Mouse (Mus musculus) limb, embryonic 12.5 days (tissue): ENCODE results near the gene Tmem120a. TPM values are rescaled to one million over a fixed set of nuclear protein-coding genes. Genes with fewer than 3 reads are reported as not detected.

Experiments
- ATAC-seq: fragments of 200-750 bp; cut with Nextera tagmentation; 2 replicates; pipeline ENCODE4 v1.8.0; 2017; ENCODE audit warnings: low read depth, moderate TSS enrichment; ENCODE audit not compliant: insufficient number of reproducible peaks, insufficient read depth, low FRiP score, low TSS enrichment
- H3K27ac ChIP-seq: fragments of 300-500 bp; sonication (generic); 2 replicates; pipeline ENCODE4 v1.5.1; 2016; ENCODE audit warnings: mild to moderate bottlenecking, moderate library complexity
- H3K27me3 ChIP-seq: fragments of 300-500 bp; sonication (generic); 2 replicates; pipeline ENCODE4 v1.6.1; 2016; ENCODE audit warnings: mild to moderate bottlenecking, moderate library complexity
- H3K36me3 ChIP-seq: fragments of 300-500 bp; sonication (generic); 2 replicates; pipeline ENCODE4 v1.6.1; 2016; ENCODE audit warnings: mild to moderate bottlenecking, moderate library complexity
- H3K4me1 ChIP-seq: fragments of 300-500 bp; sonication (generic); replicated peaks from 2 replicates; pipeline ENCODE4 v1.6.1; 2016
- H3K4me2 ChIP-seq: fragments of 300-500 bp; sonication (generic); 2 replicates; pipeline ENCODE4 v1.6.1; 2016; ENCODE audit warnings: mild to moderate bottlenecking, moderate library complexity
- H3K4me3 ChIP-seq: fragments of 300-500 bp; sonication (generic); replicated peaks from 2 replicates; pipeline ENCODE4 v1.5.1; 2016; ENCODE audit warnings: mild to moderate bottlenecking
- H3K9ac ChIP-seq: fragments of 300-500 bp; sonication (generic); replicated peaks from 2 replicates; pipeline ENCODE4 v1.6.1; 2016; ENCODE audit warnings: mild to moderate bottlenecking, moderate library complexity
- H3K9me3 ChIP-seq: fragments of 300-500 bp; sonication (generic); 2 replicates; pipeline ENCODE4 v1.6.1; 2016; ENCODE audit warnings: mild to moderate bottlenecking, moderate library complexity
- WGBS: fragments of 180-500 bp; shearing (Covaris S2); methylation state at CpG from one replicate; pipeline ENCODE4 v1.1.7; 2016; 5-methylcytosine and 5-hydroxymethylcytosine counted together
- polyA plus RNA-seq: library from polyadenylated mRNA; unstranded; fragments of >200 nt; fragmentation: Nextera tagmentation; extraction: Ambion mirVana; gene quantifications from 2 replicates; pipeline ENCODE4 v1.2.1, GENCODE M21; 2016

The Tmem120a gene
- polyA plus RNA-seq, 1 experiment from 2014 or later, result 52.5 TPM

DNA sequence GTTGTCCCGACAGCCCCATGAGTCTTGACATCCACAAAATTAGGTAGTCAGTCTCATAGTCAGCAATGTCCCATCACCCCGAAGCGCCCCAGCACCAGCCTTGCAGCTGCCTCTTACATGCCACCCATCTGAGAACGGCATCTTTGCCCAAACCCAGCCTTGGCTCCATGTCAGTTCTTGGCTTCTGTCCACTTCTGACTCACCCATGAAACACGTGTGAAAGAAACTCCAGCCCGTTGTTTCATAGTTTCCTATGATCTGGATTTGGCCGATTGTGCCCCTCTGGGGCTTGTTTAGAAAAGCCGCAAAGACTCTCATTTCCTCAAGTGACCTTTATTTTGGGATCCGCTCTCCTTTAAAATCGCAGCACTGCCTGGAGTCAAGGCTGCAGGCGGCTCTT, 22.1 kb downstream of the Tmem120a start:
- Histone ChIP-seq H3K4me1 (peaks cover 52% of the 10 kb centered on the region), H3K4me2 (no peak overlapping the region), H3K27ac (no peak overlapping the region), H3K27me3 (no peaks in the 10 kb centered on the region), H3K9ac (no peak overlapping the region), H3K4me3 (no peak overlapping the region), H3K36me3 (peaks cover 24% of the 10 kb centered on the region), H3K9me3 (no peaks in the 10 kb centered on the region)
- 72% methylated on average over 11 of the region's 11 CpGs for WGBS
- no peak for ATAC-seq

DNA sequence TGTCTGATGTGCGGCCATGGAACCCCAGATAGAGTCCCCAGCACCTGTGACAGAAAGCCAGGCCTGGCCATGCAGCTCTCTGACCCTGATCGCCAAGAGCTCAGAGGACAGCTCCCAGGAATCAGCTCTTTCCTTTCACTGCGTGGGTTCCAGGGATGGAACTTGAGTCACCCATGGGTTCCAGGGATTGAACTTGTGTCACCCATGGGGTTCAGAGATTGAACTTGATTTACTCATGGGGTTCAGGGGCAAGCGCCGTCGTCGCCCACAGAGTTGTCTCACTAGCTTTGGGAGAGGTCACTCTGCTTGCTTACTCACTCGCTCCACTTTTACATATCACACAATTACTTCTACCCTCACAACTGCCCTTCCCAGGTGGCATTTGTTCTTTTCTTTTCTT, 23.2 kb downstream of the Tmem120a start:
- Histone ChIP-seq H3K9me3 (no peaks in the 10 kb centered on the region), H3K4me3 (no peak overlapping the region), H3K9ac (no peak overlapping the region), H3K36me3 (peaks cover 34% of the 10 kb centered on the region), H3K27ac (no peak overlapping the region), H3K27me3 (no peaks in the 10 kb centered on the region), H3K4me1 (peaks cover 42% of the 10 kb centered on the region), H3K4me2 (no peak overlapping the region)
- no peak for ATAC-seq
- WGBS, result 94% methylated on average over 8 of the region's 8 CpGs

DNA sequence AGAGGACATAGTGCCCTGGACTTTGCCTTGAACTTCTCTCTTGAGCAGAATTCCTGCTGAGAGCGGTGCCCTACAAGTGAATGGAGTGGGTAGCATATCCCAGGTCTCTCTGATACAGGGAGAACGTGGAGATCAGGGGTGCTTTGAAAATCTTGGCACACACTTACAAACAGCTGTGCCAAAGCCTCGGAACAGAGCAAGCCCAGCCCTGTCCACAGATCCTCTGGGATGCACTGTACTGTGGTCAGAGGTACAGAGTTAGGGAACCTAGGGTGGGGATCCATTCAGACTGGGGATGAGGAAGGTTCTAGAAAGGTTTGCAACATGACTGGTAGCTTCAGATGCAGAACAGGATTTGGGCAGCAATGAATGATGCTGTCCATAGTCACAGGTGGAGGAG, 24.1 kb downstream of the Tmem120a start:
- no peak overlapping the region for H3K27ac ChIP-seq
- no peak overlapping the region for H3K9ac ChIP-seq
- 83% methylated on average over 3 of the region's 3 CpGs for WGBS
- H3K27me3 ChIP-seq, result no peaks in the 10 kb centered on the region
- H3K4me2 ChIP-seq, result no peak overlapping the region
- H3K4me3 ChIP-seq, result no peak overlapping the region
- no peak for ATAC-seq
- peaks cover 43% of the 10 kb centered on the region for H3K36me3 ChIP-seq
- H3K4me1 ChIP-seq, result peaks cover 32% of the 10 kb centered on the region
- H3K9me3 ChIP-seq, result no peaks in the 10 kb centered on the region

DNA sequence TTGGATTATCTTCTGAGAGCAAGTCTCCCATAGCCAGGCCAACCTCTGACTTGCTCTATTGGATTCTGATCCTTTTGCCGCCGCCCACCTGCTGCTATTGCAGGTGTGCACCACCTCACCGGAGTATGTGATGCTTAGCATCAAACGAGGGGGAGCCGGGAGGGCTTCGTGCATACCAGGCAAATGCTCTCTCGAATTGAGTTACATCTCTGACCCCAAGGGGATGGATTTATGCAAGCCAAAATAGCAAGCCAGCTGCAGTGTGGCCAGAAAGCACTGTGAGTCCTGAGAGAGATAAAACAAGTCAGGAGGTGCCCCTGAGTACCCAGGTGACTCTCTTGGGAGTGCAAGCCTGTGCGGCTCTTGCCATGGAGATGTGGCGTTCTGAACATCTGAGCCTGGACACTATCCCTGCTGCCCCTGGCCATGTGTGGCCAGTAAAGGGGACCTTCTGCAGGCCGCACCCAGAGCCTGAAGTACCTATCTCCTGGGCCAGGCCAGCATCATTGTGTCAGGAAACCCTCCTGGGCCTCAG, 24.6 kb downstream of the Tmem120a start:
- peaks cover 28% of the 10 kb centered on the region for H3K4me1 ChIP-seq
- H3K4me3 ChIP-seq, result no peak overlapping the region
- no peak for ATAC-seq
- no peaks in the 10 kb centered on the region for H3K9me3 ChIP-seq
- H3K27me3 ChIP-seq, result no peaks in the 10 kb centered on the region
- H3K36me3 ChIP-seq, result peaks cover 43% of the 10 kb centered on the region
- WGBS, result 78% methylated on average over 10 of the region's 10 CpGs
- H3K9ac ChIP-seq, result 0 out of 2 replicates have a peak overlapping the region, but pooled peaks have one; percentile 12
- H3K27ac ChIP-seq, result no peak overlapping the region
- no peak overlapping the region for H3K4me2 ChIP-seq

DNA sequence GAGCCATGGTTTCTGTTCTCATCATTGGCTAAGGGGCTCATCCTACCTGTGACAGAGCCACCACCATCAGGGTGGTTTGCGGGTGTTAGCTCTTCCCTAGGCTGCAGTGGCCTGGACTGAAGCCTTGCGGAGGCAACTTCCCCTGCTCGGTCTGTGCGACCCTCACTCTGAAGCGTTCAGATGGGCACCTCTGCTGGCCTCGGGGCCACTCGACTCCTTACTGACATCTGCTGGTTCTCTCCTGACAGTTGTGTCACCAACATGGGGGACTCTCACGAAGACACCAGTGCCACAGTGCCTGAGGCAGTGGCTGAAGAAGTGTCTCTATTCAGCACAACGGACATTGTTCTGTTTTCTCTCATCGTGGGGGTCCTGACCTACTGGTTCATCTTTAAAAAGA, 28.6 kb downstream of the Tmem120a start:
- peaks cover 49% of the 10 kb centered on the region for H3K36me3 ChIP-seq
- H3K9ac ChIP-seq, result no peak overlapping the region
- H3K4me2 ChIP-seq, result no peak overlapping the region
- 62% methylated on average over 10 of the region's 10 CpGs for WGBS
- no peaks in the 10 kb centered on the region for H3K4me1 ChIP-seq
- no peak for ATAC-seq
- no peaks in the 10 kb centered on the region for H3K27me3 ChIP-seq
- H3K9me3 ChIP-seq, result no peaks in the 10 kb centered on the region
- H3K4me3 ChIP-seq, result no peak overlapping the region
- no peak overlapping the region for H3K27ac ChIP-seq

DNA sequence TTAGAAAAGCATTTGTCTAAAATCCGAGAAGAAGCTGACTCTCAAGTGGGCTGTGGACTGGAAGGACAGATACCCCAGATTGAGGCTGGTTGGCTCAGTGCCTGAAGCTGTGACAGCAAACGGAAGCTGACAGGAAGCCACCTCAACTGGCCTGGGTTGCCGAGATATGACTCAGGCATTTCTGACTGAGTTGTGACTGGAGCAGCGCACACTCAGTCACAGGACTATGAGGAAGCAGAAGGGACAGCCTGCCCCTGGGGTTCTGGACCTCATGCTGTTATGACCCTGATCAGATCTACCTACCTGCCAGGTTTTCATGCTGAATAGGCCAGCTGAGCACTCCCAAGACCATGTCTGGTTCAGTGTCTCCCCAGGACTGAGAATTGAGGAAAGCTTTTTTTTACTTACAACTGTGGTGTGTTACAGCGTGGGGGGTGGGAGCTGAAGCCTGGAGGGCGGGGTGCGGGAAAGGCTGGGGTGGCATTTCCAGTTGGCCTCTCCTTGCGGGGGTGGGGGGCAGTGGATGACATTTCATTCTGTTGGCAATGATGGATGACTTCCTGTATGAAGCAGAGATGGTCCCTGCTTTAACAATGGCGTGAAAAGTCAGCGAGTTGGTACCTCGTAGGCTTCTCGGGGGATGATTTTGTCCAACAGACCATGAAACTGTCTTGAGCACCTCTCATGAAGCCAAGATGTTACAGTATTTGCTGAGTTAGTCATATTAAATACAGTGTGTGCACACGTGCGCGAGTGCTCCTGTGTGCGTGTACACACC, 30.6 kb downstream of the Tmem120a start:
- Histone ChIP-seq H3K9ac (no peak overlapping the region), H3K4me2 (no peak overlapping the region), H3K27me3 (no peaks in the 10 kb centered on the region), H3K4me3 (no peak overlapping the region), H3K36me3 (peaks cover 49% of the 10 kb centered on the region), H3K4me1 (no peaks in the 10 kb centered on the region), H3K9me3 (no peaks in the 10 kb centered on the region), H3K27ac (no peak overlapping the region)
- ATAC-seq, result no peak
- WGBS, result 77% methylated on average over 16 of the region's 16 CpGs

DNA sequence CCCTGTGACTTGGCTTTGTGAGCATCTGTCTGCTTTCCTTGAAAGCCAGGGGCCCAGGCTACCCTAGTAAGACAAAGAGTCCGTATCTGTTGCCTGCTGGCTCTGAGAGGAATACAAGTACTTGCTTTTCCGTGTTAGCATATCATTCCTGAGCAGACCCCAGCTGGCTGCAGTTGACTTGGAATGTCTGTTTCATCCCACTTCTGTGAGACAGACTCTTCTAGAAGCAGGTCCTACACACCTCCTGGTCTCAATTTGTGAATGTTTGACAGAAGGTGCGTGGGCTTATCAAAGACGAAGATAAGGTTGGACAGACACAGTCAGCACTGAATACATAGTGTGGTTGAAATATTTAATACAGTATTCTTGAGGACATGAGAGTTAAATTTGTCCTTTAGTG, 31.4 kb downstream of the Tmem120a start:
- Histone ChIP-seq H3K4me1 (no peaks in the 10 kb centered on the region), H3K9me3 (no peaks in the 10 kb centered on the region), H3K27ac (no peak overlapping the region), H3K4me3 (no peak overlapping the region), H3K9ac (no peak overlapping the region), H3K27me3 (no peaks in the 10 kb centered on the region), H3K4me2 (no peak overlapping the region), H3K36me3 (peaks cover 47% of the 10 kb centered on the region)
- no peak for ATAC-seq
- WGBS, result 83% methylated on average over 4 of the region's 4 CpGs

DNA sequence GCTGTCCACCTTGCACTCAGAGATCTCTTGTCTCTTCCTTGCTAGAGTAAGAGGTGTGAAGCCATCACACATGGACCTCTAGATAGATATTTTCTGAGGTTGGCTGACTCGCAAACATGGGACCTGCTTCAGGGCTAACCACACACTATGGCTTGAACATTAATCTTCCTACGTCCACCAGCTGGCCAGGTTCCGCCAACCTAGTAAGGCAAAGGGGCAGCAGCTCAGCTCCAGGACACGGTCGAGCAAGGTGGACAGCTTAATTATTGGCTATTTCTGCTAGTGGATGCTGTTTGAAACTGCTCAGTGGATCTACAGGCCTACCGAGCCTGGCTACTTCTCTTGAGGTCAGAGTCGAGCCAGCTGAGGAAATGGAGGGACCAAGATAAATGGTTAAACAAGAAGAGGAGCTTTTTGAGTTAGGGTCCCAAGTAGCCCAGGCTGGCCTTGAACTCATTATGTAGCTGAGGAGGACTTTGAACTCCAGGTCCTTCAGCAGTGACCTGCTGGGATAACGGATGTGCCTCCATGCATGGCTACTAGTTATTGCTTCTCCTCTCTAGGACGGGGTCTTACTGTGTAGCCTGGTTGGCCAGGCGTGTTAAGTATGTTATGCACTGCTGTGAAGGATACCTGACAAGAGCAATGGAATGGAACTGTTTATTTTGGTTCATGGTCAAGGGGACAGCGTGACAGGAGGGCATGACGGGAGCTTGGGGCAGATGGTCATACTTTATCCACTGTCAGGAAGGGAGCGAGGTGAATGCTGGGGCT, 32.5 kb downstream of the Tmem120a start:
- no peaks in the 10 kb centered on the region for H3K9me3 ChIP-seq
- no peak overlapping the region for H3K27ac ChIP-seq
- no peak overlapping the region for H3K4me3 ChIP-seq
- peaks cover 48% of the 10 kb centered on the region for H3K36me3 ChIP-seq
- no peaks in the 10 kb centered on the region for H3K4me1 ChIP-seq
- no peaks in the 10 kb centered on the region for H3K27me3 ChIP-seq
- WGBS, result 90% methylated on average over 13 of the region's 13 CpGs
- no peak overlapping the region for H3K9ac ChIP-seq
- H3K4me2 ChIP-seq, result no peak overlapping the region
- ATAC-seq, result no peak

DNA sequence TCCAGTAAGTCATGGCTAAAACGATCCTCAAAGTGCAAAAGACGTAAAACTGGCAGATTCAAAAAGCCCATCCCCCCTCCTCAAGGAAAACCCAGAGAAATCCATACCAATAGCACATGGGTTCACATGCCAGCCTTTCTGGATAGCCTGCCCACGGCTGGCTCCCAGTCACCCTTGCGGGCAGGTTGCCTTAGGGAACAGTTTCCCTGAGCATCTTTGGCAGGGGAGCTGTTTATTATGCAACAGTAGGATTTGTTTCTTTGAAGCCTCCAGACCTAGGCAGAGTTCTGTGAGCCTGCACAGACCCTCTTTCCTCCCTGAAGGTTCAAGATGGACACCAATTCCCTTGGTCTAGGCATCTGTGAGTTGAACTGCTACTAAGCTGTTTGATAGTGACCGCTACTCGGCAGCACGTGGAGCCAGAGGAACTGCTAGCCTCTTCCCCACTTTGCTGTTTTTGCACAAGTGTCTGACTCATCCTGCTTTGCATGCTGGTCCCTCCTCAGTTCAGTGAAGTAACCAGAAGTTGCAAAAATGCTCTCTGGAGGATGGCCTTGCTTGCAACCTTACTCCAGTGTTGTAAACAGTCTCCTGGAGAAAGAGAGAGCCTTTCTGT, 33.5 kb downstream of the Tmem120a start:
- 79% methylated on average over 7 of the region's 7 CpGs for WGBS
- peaks cover 48% of the 10 kb centered on the region for H3K36me3 ChIP-seq
- no peak for ATAC-seq

DNA sequence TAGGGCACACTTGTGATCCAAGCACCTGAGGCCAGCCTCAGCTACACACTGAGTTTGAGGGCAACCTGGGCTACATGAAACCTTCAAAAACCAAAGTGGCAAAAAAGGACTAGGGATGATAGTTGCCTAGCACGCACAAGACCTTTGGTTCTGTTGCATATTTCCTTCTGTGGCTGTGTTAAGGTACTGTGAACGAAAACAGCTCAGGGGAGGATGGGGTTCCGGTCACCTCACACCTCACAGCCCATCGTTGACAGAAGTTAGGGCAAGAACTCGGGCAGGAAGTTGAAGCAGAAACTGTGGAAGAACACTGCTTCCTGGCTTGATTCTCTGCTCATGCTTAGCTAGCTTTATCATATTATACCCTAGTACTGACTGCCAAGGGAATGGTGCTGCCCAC, 34.5 kb downstream of the Tmem120a start:
- no peak overlapping the region for H3K4me2 ChIP-seq
- no peak overlapping the region for H3K4me3 ChIP-seq
- H3K27me3 ChIP-seq, result no peaks in the 10 kb centered on the region
- WGBS, result 94% methylated on average over 5 of the region's 5 CpGs
- H3K9ac ChIP-seq, result no peak overlapping the region
- no peaks in the 10 kb centered on the region for H3K4me1 ChIP-seq
- H3K27ac ChIP-seq, result no peak overlapping the region
- ATAC-seq, result no peak
- H3K9me3 ChIP-seq, result no peaks in the 10 kb centered on the region
- H3K36me3 ChIP-seq, result peaks cover 45% of the 10 kb centered on the region

More for the DNA sequence above, 33.5 kb downstream of the Tmem120a start:
- Histone ChIP-seq H3K4me3 (no peak overlapping the region), H3K9me3 (no peaks in the 10 kb centered on the region), H3K27me3 (no peaks in the 10 kb centered on the region), H3K9ac (no peak overlapping the region), H3K4me2 (no peak overlapping the region), H3K27ac (no peak overlapping the region), H3K4me1 (no peaks in the 10 kb centered on the region)

DNA sequence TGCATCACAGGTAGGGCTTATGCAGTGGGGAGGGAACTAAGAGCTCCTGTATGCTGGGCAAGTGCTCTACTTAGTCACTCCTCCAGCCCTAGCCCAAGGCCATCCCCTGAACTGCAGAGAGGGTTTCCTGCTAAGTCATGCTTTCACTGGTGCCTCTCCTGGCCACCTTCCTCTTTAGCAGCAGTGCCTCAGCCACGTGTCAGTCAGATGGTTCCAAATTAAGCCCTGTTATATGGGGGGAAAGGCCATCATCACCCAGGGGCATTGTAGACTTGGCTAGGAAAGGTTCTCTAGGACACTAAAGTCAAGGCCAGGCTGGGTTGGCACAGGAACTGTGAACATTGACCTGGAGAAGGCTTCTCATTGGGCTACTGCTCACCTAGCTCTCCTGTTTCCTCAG, 36.4 kb downstream of the Tmem120a start:
- Histone ChIP-seq H3K4me1 (no peaks in the 10 kb centered on the region), H3K9ac (no peak overlapping the region), H3K27me3 (no peaks in the 10 kb centered on the region), H3K27ac (no peak overlapping the region), H3K4me2 (no peak overlapping the region), H3K9me3 (no peaks in the 10 kb centered on the region), H3K4me3 (no peak overlapping the region), H3K36me3 (peaks cover 48% of the 10 kb centered on the region)
- ATAC-seq, result no peak
- WGBS, result 41% methylated on average over 1 of the region's 1 CpGs
